Mouse (Mus musculus): Measurements from ENCODE around the gene Itgb2l. TPM values are rescaled to one million over a fixed set of nuclear protein-coding genes. Genes with fewer than 3 reads are reported as not detected.
A peak's percentile ranks its signal among the peaks of the same experiment; 100 is the strongest.

The Itgb2l gene
- polyA plus RNA-seq, 1 experiment from 2014 or later = 0.64 TPM

GRCm38 (mm10) chr16:96378111-96378510 lies 65.3 kb downstream of the Itgb2l start:
- Histone ChIP-seq H3K27ac (ENCODE audit: low read length) (no peak overlapping the region), H3K9ac (replicated peaks; ENCODE audit: low read length) (no peak overlapping the region), H3K4me1 (ENCODE audit: insufficient read depth, low read length) (peaks cover 4% of the 10 kb centered on the region), H3K4me2 (replicated peaks; ENCODE audit: low read depth, low read length) (no peak overlapping the region), H3K4me3 (ENCODE audit: low read length) (no peak overlapping the region), H3K27me3 (ENCODE audit: insufficient read depth, low read length) (no peaks in the 10 kb centered on the region), H3K36me3 (ENCODE audit: insufficient read depth, low read length) (peaks cover 3% of the 10 kb centered on the region; the same call in 1 of the 2 replicates), H3K9me3 (ENCODE audit: low read length) (peaks cover 4% of the 10 kb centered on the region; the same call in 1 of the 2 replicates)
- WGBS = 89% methylated on average over 10 of the region's 10 CpGs
- ATAC-seq (ENCODE audit: low FRiP score, low TSS enrichment) = no peak

- ATAC-seq (ENCODE audit: low FRiP score, low TSS enrichment) = peak; percentile 63; the same call in 1 of the 2 replicates
- Histone ChIP-seq H3K27ac (ENCODE audit: low read length) (peak overlapping the region; percentile 53; the same call in 1 of the 2 replicates), H3K4me3 (ENCODE audit: low read length) (no peak overlapping the region), H3K4me1 (ENCODE audit: insufficient read depth, low read length) (peaks cover 11% of the 10 kb centered on the region), H3K27me3 (ENCODE audit: insufficient read depth, low read length) (no peaks in the 10 kb centered on the region), H3K9ac (replicated peaks; ENCODE audit: low read length) (no peak overlapping the region), H3K4me2 (replicated peaks; ENCODE audit: low read depth, low read length) (no peak overlapping the region), H3K36me3 (ENCODE audit: insufficient read depth, low read length) (peaks cover 3% of the 10 kb centered on the region; the same call in 1 of the 2 replicates), H3K9me3 (ENCODE audit: low read length) (peaks cover 4% of the 10 kb centered on the region; the same call in 1 of the 2 replicates)
- 4% methylated on average over 7 of the region's 7 CpGs for WGBS
These were observed 67.1 kb downstream of the Itgb2l start for GRCm38 (mm10) chr16:96376342-96376741.

- H3K9ac ChIP-seq (replicated peaks; ENCODE audit: low read length) = no peak overlapping the region
- H3K9me3 ChIP-seq (ENCODE audit: low read length) = peaks cover 4% of the 10 kb centered on the region; the same call in 1 of the 2 replicates
- H3K4me2 ChIP-seq (replicated peaks; ENCODE audit: low read depth, low read length) = no peak overlapping the region
- H3K36me3 ChIP-seq (ENCODE audit: insufficient read depth, low read length) = peaks cover 3% of the 10 kb centered on the region; the same call in 1 of the 2 replicates
- no peaks in the 10 kb centered on the region for H3K27me3 ChIP-seq (ENCODE audit: insufficient read depth, low read length)
- ATAC-seq (ENCODE audit: low FRiP score, low TSS enrichment) = no peak
- 79% methylated on average over 7 of the region's 7 CpGs for WGBS
- no peak overlapping the region for H3K4me3 ChIP-seq (ENCODE audit: low read length)
- peaks cover 19% of the 10 kb centered on the region for H3K4me1 ChIP-seq (ENCODE audit: insufficient read depth, low read length)
- H3K27ac ChIP-seq (ENCODE audit: low read length) = no peak overlapping the region
These were observed 67.9 kb downstream of the Itgb2l start for GRCm38 (mm10) chr16:96375538-96375937.

- no peak for ATAC-seq (ENCODE audit: low FRiP score, low TSS enrichment)
- Histone ChIP-seq H3K9me3 (ENCODE audit: low read length) (peaks cover 4% of the 10 kb centered on the region; the same call in 1 of the 2 replicates), H3K27me3 (ENCODE audit: insufficient read depth, low read length) (no peaks in the 10 kb centered on the region), H3K4me1 (ENCODE audit: insufficient read depth, low read length) (peaks cover 24% of the 10 kb centered on the region), H3K9ac (replicated peaks; ENCODE audit: low read length) (no peak overlapping the region), H3K4me2 (replicated peaks; ENCODE audit: low read depth, low read length) (no peak overlapping the region), H3K27ac (ENCODE audit: low read length) (no peak overlapping the region), H3K36me3 (ENCODE audit: insufficient read depth, low read length) (peaks cover 3% of the 10 kb centered on the region; the same call in 1 of the 2 replicates), H3K4me3 (ENCODE audit: low read length) (no peak overlapping the region)
- 40% methylated on average over 8 of the region's 8 CpGs for WGBS
These were observed 70.7 kb downstream of the Itgb2l start for GRCm38 (mm10) chr16:96372752-96373118.

Other genes starting within 250 kb of the Itgb2l start
- 5.3 and 9.4 TPM in 2 replicates for gene Sh3bgr, start 243.2 kb downstream of the Itgb2l start, polyA plus RNA-seq (2015; fragmentation: Nextera tagmentation; extraction: Ambion mirVana)
- gene B3galt5, start 207.8 kb downstream of the Itgb2l start, polyA plus RNA-seq (2015; fragmentation: Nextera tagmentation; extraction: Ambion mirVana) = 3.8 and 4.5 TPM in 2 replicates
- gene Pcp4, start 24.0 kb upstream of the Itgb2l start, polyA plus RNA-seq (2015; fragmentation: Nextera tagmentation; extraction: Ambion mirVana) = 73.3 and 83.8 TPM in 2 replicates